Mouse (Mus musculus) CH12.LX (cell line): ENCODE results near the gene Hunk. TPM values are rescaled to one million over a fixed set of nuclear protein-coding genes. Genes with fewer than 3 reads are reported as not detected.

Experiments used
- DNase-seq: peaks from one replicate; pipeline ENCODE4 v3.0.0-alpha.2; 2013; ENCODE audit errors: extremely low read depth
- H3K27ac ChIP-seq: 2 replicates; pipeline ENCODE4 v1.5.1; 2012; ENCODE audit warnings: low read depth, mild to moderate bottlenecking, control low read depth, moderate library complexity; ENCODE audit not compliant: insufficient read depth
- H3K27me3 ChIP-seq: replicated peaks from 2 replicates; pipeline ENCODE3; 2012; ENCODE audit warnings: inconsistent platforms
- H3K36me3 ChIP-seq, 2 experiments: replicated peaks in 1 of 2; 2 replicates each; pipeline versions ENCODE3 to v1.6.1; 2012; ENCODE audit warnings: inconsistent platforms in 1 of 2, low read length in 1 of 2, mild to moderate bottlenecking in 1 of 2, mixed read lengths in 1 of 2, moderate library complexity in 1 of 2; ENCODE audit not compliant: control insufficient read depth in 1 of 2, insufficient read depth in 1 of 2
- H3K4me1 ChIP-seq, 2 experiments: 2 replicates each; pipeline ENCODE4 v1.6.1; 2012; ENCODE audit warnings: inconsistent platforms in 1 of 2, moderate library complexity in 1 of 2; ENCODE audit not compliant: insufficient read depth in 2 of 2, control insufficient read depth in 1 of 2
- H3K4me2 ChIP-seq: 2 replicates; pipeline ENCODE4 v1.6.1; 2012; ENCODE audit warnings: low read depth, mild to moderate bottlenecking, control low read depth; ENCODE audit not compliant: poor library complexity, insufficient read depth, severe bottlenecking
- H3K4me3 ChIP-seq, 3 experiments: fragments of 150-350 bp in 1 of 3; sonication (generic) in 1 of 3; replicated peaks in 1 of 3; 2 replicates each; pipeline versions ENCODE3 to v1.5.1; 2011 to 2012; ENCODE audit warnings: low read depth in 2 of 3, low read length in 2 of 3, mild to moderate bottlenecking in 2 of 3, moderate library complexity in 2 of 3, control low read depth in 1 of 3, improper control_type of control experiment in 1 of 3, inconsistent platforms in 1 of 3, mixed read lengths in 1 of 3; ENCODE audit not compliant: poor library complexity in 1 of 3
- H3K79me2 ChIP-seq: replicated peaks from 2 replicates; pipeline ENCODE4 v1.6.1; 2012; ENCODE audit warnings: mild to moderate bottlenecking, moderate library complexity; ENCODE audit not compliant: control insufficient read depth, poor library complexity, insufficient read depth, severe bottlenecking; ENCODE audit errors: extremely low read depth
- H3K9ac ChIP-seq: 2 replicates; pipeline ENCODE4 v1.6.1; 2012; ENCODE audit warnings: low read depth, mild to moderate bottlenecking, control low read depth, moderate library complexity; ENCODE audit not compliant: insufficient read depth
- H3K9me3 ChIP-seq: replicated peaks from 2 replicates; pipeline ENCODE3; 2012; ENCODE audit warnings: low read length, inconsistent platforms, mixed read lengths
- BHLHE40 ChIP-seq: IDR thresholded peaks from 2 replicates; pipeline ENCODE4 v1.6.1; 2011; ENCODE audit warnings: mild to moderate bottlenecking, low read depth, low read length, improper control_type of control experiment
- E2F4 ChIP-seq: IDR thresholded peaks from 2 replicates; pipeline ENCODE4 v1.6.1; 2011; ENCODE audit warnings: low read depth, low read length, improper control_type of control experiment; ENCODE audit not compliant: insufficient replicate concordance
- ELF1 ChIP-seq: IDR thresholded peaks from 2 replicates; pipeline ENCODE4 v1.6.1; 2014; ENCODE audit warnings: low read depth, mild to moderate bottlenecking, inconsistent platforms, low read length, improper control_type of control experiment
- ETS1 ChIP-seq: conservative IDR thresholded peaks from 2 replicates; pipeline ENCODE4 v1.6.1; 2012; ENCODE audit warnings: low read depth, mild to moderate bottlenecking, inconsistent platforms, low read length, improper control_type of control experiment, moderate library complexity
- GABPA ChIP-seq: IDR thresholded peaks from 2 replicates; pipeline ENCODE4 v1.6.1; 2012; ENCODE audit warnings: low read depth, low read length, improper control_type of control experiment, inconsistent platforms; ENCODE audit not compliant: insufficient replicate concordance
- JUN ChIP-seq: IDR thresholded peaks from 2 replicates; pipeline ENCODE4 v1.6.1; 2011; ENCODE audit warnings: low read depth, mild to moderate bottlenecking, low read length, improper control_type of control experiment, moderate library complexity; ENCODE audit not compliant: insufficient read depth
- MAX ChIP-seq: IDR thresholded peaks from 2 replicates; pipeline ENCODE4 v1.6.1; 2011; ENCODE audit warnings: low read length, improper control_type of control experiment
- MAZ ChIP-seq: IDR thresholded peaks from 2 replicates; pipeline ENCODE4 v1.6.1; 2012; ENCODE audit warnings: low read depth, mild to moderate bottlenecking, inconsistent platforms, low read length, improper control_type of control experiment, moderate library complexity
- MXI1 ChIP-seq: IDR thresholded peaks from 2 replicates; pipeline ENCODE4 v1.6.1; 2011; ENCODE audit warnings: mild to moderate bottlenecking, low read depth, low read length, improper control_type of control experiment
- MYC ChIP-seq: IDR thresholded peaks from 2 replicates; pipeline ENCODE4 v1.6.1; 2011; ENCODE audit warnings: low read depth, mild to moderate bottlenecking, improper control_type of control experiment, low read length
- NELFE ChIP-seq: IDR thresholded peaks from 2 replicates; pipeline ENCODE4 v1.6.1; 2011; ENCODE audit warnings: low read depth, low read length, improper control_type of control experiment
- NRF1 ChIP-seq: IDR thresholded peaks from 2 replicates; pipeline ENCODE4 v1.6.1; 2014; ENCODE audit warnings: low read depth, mild to moderate bottlenecking, inconsistent platforms, low read length, improper control_type of control experiment, moderate library complexity
- POLR2A ChIP-seq: IDR thresholded peaks from 2 replicates; pipeline ENCODE4 v1.6.1; 2011; ENCODE audit warnings: low read depth, mild to moderate bottlenecking, improper control_type of control experiment, low read length
- POLR2AphosphoS2 ChIP-seq: IDR thresholded peaks from 2 replicates; pipeline ENCODE4 v1.6.1; 2011; ENCODE audit warnings: low read depth, low read length, improper control_type of control experiment
- SMC3 ChIP-seq: IDR thresholded peaks from 2 replicates; pipeline ENCODE4 v1.6.1; 2011; ENCODE audit warnings: low read depth, low read length, improper control_type of control experiment
- TBP ChIP-seq: conservative IDR thresholded peaks from 2 replicates; pipeline ENCODE4 v1.6.1; 2011; ENCODE audit warnings: low read depth, low read length, improper control_type of control experiment
- USF1 ChIP-seq: IDR thresholded peaks from 2 replicates; pipeline ENCODE4 v1.6.1; 2014; ENCODE audit warnings: low read depth, mild to moderate bottlenecking, inconsistent platforms, low read length, improper control_type of control experiment
- USF2 ChIP-seq: conservative IDR thresholded peaks from 2 replicates; pipeline ENCODE4 v1.6.1; 2011; ENCODE audit warnings: low read depth, low read length, improper control_type of control experiment
- ZKSCAN1 ChIP-seq: IDR thresholded peaks from 2 replicates; pipeline ENCODE4 v1.6.1; 2012; ENCODE audit warnings: low read depth, inconsistent platforms, low read length, improper control_type of control experiment, borderline replicate concordance
- dilution Hi-C: fragments of 300-500 bp; cut with MboI; formaldehyde crosslinking; loops from 2 replicates; pipeline ENCODE4 v1.14.3; 2020; ENCODE audit warnings: low sequenced_read_pairs; ENCODE audit not compliant: extremely low pct_unique_long_range_greater_than_20kb, extremely low pct_ligation_motif_present
- in situ Hi-C: fragments of 300-500 bp; cut with MboI; formaldehyde crosslinking; loops from 3 replicates; pipeline ENCODE4 v1.14.3; 2019; ENCODE audit warnings: low sequenced_read_pairs, low pct_ligation_motif_present, low pct_unique_long_range_greater_than_20kb, mixed read lengths
- polyA plus RNA-seq: library from polyadenylated mRNA; unstranded; fragments of >175 nt; gene quantifications from 2 replicates; pipeline ENCODE4 v1.2.1, GENCODE M21; 2012; ENCODE audit warnings: low read depth; ENCODE audit not compliant: insufficient read length
- total RNA-seq, 2 experiments: library from RNA; depleted of rRNA; stranded (reverse); fragments of 300-350 nt in 1 of 2; fragments of >200 nt in 1 of 2; gene quantifications; 2 replicates each; pipeline ENCODE4 v1.2.3; 2012 to 2014

Gene Hunk
- total and polyA plus RNA-seq, 3 experiments = not detected

- in situ Hi-C loops = no loop called here
- Histone ChIP-seq H3K27ac (no peak overlapping the region), H3K9me3 (peaks cover 52% of the 10 kb centered on the region), H3K79me2 (no peaks in the 10 kb centered on the region), H3K27me3 (peaks cover 7% of the 10 kb centered on the region), H3K36me3 (no peaks in the 10 kb centered on the region), H3K4me2 (no peak overlapping the region), H3K4me1 (no peaks in the 10 kb centered on the region), H3K4me3 (no peak overlapping the region), H3K9ac (no peak overlapping the region)
- DNase-seq = no peak
- dilution Hi-C loops = no loop called here
- TF ChIP-seq GABPA = no peak
- TF ChIP-seq JUN = no peak
- TF ChIP-seq NRF1 = no peak
- no peak for TF ChIP-seq NELFE
- TF ChIP-seq SMC3 = no peak
Observed at GRCm38 (mm10) chr16:90505252-90505651, 119.4 kb downstream of the Hunk start.

- H3K27me3 ChIP-seq = peaks cover 9% of the 10 kb centered on the region
- no peak overlapping the region for H3K4me3 ChIP-seq
- no peaks in the 10 kb centered on the region for H3K36me3 ChIP-seq
- no peak overlapping the region for H3K9ac ChIP-seq
- H3K4me2 ChIP-seq = no peak overlapping the region
- H3K9me3 ChIP-seq = peaks cover 54% of the 10 kb centered on the region
- no peak overlapping the region for H3K27ac ChIP-seq
- no peaks in the 10 kb centered on the region for H3K79me2 ChIP-seq
- TF ChIP-seq MAX (no peak), MAZ (no peak), ZKSCAN1 (no peak), SMC3 (no peak), MYC (no peak), POLR2AphosphoS2 (no peak), USF2 (no peak), BHLHE40 (no peak), ETS1 (no peak), TBP (no peak), POLR2A (no peak), USF1 (no peak), MXI1 (no peak), JUN (no peak), E2F4 (no peak), ELF1 (no peak)
- dilution Hi-C loops = no loop called here
- no peaks in the 10 kb centered on the region for H3K4me1 ChIP-seq
- in situ Hi-C loops = no loop called here
- DNase-seq = no peak
Observed at GRCm38 (mm10) chr16:90505680-90506079, 119.9 kb downstream of the Hunk start.
